Mouse (Mus musculus) spleen, adult 2 months (tissue): ENCODE results near the gene Etv6. TPM values are rescaled to one million over a fixed set of nuclear protein-coding genes. Genes with fewer than 3 reads are reported as not detected.

Source experiments
- DNase-seq, 2 experiments: peaks; one replicate each; pipeline versions ENCODE4 v3.0.0 to v3.0.0-alpha.2; 2012 to 2021; ENCODE audit warnings: low spot score in 2 of 2, low read depth in 1 of 2
- H3K27ac ChIP-seq: fragments of 200-500 bp; 2 replicates; pipeline ENCODE4 v1.5.1; 2012; ENCODE audit warnings: low read length, inconsistent platforms; ENCODE audit not compliant: insufficient read depth
- H3K27me3 ChIP-seq: fragments of 200-500 bp; 2 replicates; pipeline ENCODE4 v1.6.1; 2012; ENCODE audit warnings: mild to moderate bottlenecking, moderate library complexity, low read length, inconsistent platforms; ENCODE audit not compliant: control insufficient read depth, insufficient read depth
- H3K36me3 ChIP-seq: fragments of 200-500 bp; 2 replicates; pipeline ENCODE4 v1.6.1; 2012; ENCODE audit warnings: mild to moderate bottlenecking, low read length, inconsistent platforms; ENCODE audit not compliant: control insufficient read depth, insufficient read depth
- H3K4me1 ChIP-seq: fragments of 200-500 bp; 2 replicates; pipeline ENCODE4 v1.6.1; 2011; ENCODE audit warnings: inconsistent platforms; ENCODE audit not compliant: control insufficient read depth, insufficient read depth, insufficient read length
- H3K4me3 ChIP-seq: fragments of 200-500 bp; 2 replicates; pipeline ENCODE4 v1.5.1; 2011; ENCODE audit warnings: mild to moderate bottlenecking, inconsistent platforms; ENCODE audit not compliant: insufficient read depth, insufficient read length; ENCODE audit errors: extremely low read depth
- CTCF ChIP-seq: fragments of 200-500 bp; IDR thresholded peaks from 2 replicates; pipeline ENCODE4 v1.5.1; 2011; ENCODE audit warnings: mild to moderate bottlenecking, inconsistent platforms; ENCODE audit not compliant: insufficient read depth, insufficient read length, insufficient replicate concordance; ENCODE audit errors: extremely low read depth
- POLR2A ChIP-seq: fragments of 200-500 bp; IDR thresholded peaks from 2 replicates; pipeline ENCODE4 v1.6.1; 2011; ENCODE audit warnings: low read depth, low read length, inconsistent platforms
- WGBS: fragments of 180-500 bp; shearing (Covaris S2); methylation state at CpG from one replicate; pipeline ENCODE4 v1.1.7; 2018; 5-methylcytosine and 5-hydroxymethylcytosine counted together
- polyA plus RNA-seq: library from polyadenylated mRNA; depleted of rRNA; stranded (reverse); fragments of >200 nt; gene quantifications from 2 replicates; pipeline ENCODE4 v1.2.3, GENCODE M21; 2012

The Etv6 gene
- polyA plus RNA-seq, 1 experiment, result 21.6 TPM

- Histone ChIP-seq H3K27me3 (no peaks in the 10 kb centered on the region), H3K4me1 (no peaks in the 10 kb centered on the region), H3K4me3 (no peak overlapping the region), H3K36me3 (peaks cover 4% of the 10 kb centered on the region), H3K27ac (no peak overlapping the region)
- TF ChIP-seq POLR2A (no peak), CTCF (no peak)
- WGBS, result 86% methylated on average over 9 of the region's 9 CpGs
- DNase-seq, result no peak
Measured at GRCm38 (mm10) chr6:134238455-134238854, 203.0 kb downstream of the Etv6 start.

- WGBS, result 93% methylated on average over 4 of the region's 4 CpGs
Measured at GRCm38 (mm10) chr6:134240988-134241387, 205.5 kb downstream of the Etv6 start.

GRCm38 (mm10) chr6:134243119-134243518 lies 207.6 kb downstream of the Etv6 start:
- Histone ChIP-seq H3K4me3 (no peak overlapping the region), H3K27ac (peak overlapping the region; percentile 43), H3K27me3 (no peaks in the 10 kb centered on the region), H3K36me3 (peaks cover 2% of the 10 kb centered on the region), H3K4me1 (peaks cover 2% of the 10 kb centered on the region; the same call in 1 of the 2 replicates)
- DNase-seq, result no peak
- TF ChIP-seq POLR2A (no peak), CTCF (no peak)
- WGBS, result 66% methylated on average over 3 of the region's 3 CpGs

More at GRCm38 (mm10) chr6:134240988-134241387, 205.5 kb downstream of the Etv6 start:
- TF ChIP-seq CTCF, result no peak; the same call in 1 of the 2 replicates
- TF ChIP-seq POLR2A, result no peak
- H3K36me3 ChIP-seq, result peaks cover 1% of the 10 kb centered on the region; the same call in 1 of the 2 replicates
- no peak overlapping the region for H3K4me3 ChIP-seq
- H3K4me1 ChIP-seq, result no peaks in the 10 kb centered on the region
- DNase-seq, result no peak
- no peaks in the 10 kb centered on the region for H3K27me3 ChIP-seq
- no peak overlapping the region for H3K27ac ChIP-seq

DNA sequence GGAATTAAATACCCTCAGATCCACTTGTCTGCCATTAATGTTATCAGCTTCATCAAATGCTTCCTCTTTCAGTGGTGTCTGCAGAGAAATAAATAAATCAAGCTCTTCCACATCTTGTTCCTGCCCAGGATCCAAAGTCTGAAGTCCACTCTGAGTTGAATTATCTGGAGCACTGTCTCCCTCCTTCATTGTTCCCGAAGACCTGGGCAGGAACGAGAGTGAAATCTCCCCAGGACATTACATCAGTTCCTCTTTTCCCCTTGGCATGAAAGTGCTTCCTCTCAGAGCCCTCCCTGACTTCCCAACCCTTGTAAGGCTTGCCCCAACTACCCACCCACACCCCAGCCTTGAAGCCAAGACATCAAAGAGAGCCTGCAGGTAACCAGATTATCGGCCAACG lies 208.0 kb downstream of the Etv6 start:
- no peaks in the 10 kb centered on the region for H3K27me3 ChIP-seq
- DNase-seq, result no peak
- peaks cover 2% of the 10 kb centered on the region; the same call in 1 of the 2 replicates for H3K4me1 ChIP-seq
- peak overlapping the region; percentile 20 for H3K27ac ChIP-seq
- WGBS, result 52% methylated on average over 4 of the region's 4 CpGs
- peaks cover 6% of the 10 kb centered on the region for H3K36me3 ChIP-seq
- TF ChIP-seq POLR2A (no peak), CTCF (no peak)
- H3K4me3 ChIP-seq, result no peak overlapping the region

DNA sequence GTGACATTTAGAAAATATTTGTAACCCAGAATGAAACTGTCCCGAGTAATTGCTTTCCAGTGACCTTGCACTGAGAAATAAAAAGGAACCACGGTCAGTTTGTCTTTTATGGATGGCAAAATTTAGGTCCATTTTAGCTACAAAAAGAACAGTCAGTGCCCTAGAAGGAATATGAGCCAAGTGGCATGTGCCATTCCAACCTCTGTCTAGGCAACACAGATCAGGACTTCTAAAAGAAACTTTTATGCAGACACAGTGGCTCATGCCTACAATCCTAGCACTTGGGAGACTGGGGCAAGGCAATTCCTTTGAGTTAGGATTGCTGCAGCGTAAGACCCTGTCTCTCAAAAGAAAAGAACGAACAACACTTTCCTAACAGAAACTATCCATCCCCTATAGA lies 208.6 kb downstream of the Etv6 start:
- peaks cover 2% of the 10 kb centered on the region; the same call in 1 of the 2 replicates for H3K4me1 ChIP-seq
- WGBS, result 91% methylated on average over 4 of the region's 4 CpGs
- no peaks in the 10 kb centered on the region for H3K27me3 ChIP-seq
- no peak for DNase-seq
- no peak overlapping the region for H3K4me3 ChIP-seq
- H3K36me3 ChIP-seq, result peaks cover 11% of the 10 kb centered on the region
- TF ChIP-seq POLR2A (no peak), CTCF (no peak)
- no peak overlapping the region for H3K27ac ChIP-seq

DNA sequence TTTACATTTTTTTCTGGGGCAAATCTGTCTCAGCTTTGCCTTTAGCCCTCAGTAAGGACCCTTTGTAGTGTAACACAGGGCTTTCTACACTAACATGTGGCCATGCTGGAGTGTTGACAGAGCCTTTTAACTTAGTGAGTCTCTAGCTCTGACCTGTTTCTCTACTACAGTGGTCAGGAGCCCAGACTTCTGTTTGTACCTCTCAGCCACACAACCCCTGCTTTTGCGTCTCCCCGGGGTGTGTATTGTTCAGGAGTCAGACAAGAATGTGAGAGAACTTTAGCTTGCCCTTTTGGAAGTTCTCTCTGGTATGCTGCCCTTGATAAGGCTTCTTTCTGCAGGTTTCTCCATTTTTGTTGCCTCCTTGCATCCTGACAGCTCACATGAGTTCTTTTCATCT lies 210.6 kb downstream of the Etv6 start:
- 94% methylated on average over 2 of the region's 2 CpGs for WGBS
- no peak for DNase-seq
- Histone ChIP-seq H3K4me1 (peaks cover 2% of the 10 kb centered on the region; the same call in 1 of the 2 replicates), H3K27me3 (no peaks in the 10 kb centered on the region), H3K27ac (no peak overlapping the region), H3K36me3 (peaks cover 15% of the 10 kb centered on the region), H3K4me3 (no peak overlapping the region)
- TF ChIP-seq CTCF, result no peak
- no peak for TF ChIP-seq POLR2A

DNA sequence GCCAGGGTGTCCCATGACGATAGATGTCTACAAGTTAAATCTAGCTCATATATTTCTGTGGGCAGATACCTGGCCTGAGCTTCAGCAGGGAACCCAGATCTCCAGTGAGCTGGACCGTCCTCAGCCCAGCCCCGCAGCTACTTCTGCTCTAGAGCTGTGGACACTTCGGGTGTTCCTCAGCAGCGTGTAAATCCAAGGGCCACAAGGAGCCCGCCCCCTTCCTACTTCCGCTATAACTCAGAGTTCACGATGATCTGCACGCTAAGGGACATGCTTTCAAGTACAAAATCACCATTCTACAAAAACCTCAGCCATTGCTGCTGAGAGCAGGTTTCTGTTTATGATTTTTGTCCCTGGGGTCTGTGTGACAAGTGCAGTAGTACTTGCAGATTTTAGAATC lies 211.8 kb downstream of the Etv6 start:
- no peak overlapping the region for H3K4me3 ChIP-seq
- no peak overlapping the region for H3K27ac ChIP-seq
- peaks cover 13% of the 10 kb centered on the region for H3K36me3 ChIP-seq
- peaks cover 2% of the 10 kb centered on the region; the same call in 1 of the 2 replicates for H3K4me1 ChIP-seq
- no peak for DNase-seq
- TF ChIP-seq CTCF (no peak), POLR2A (no peak)
- H3K27me3 ChIP-seq, result no peaks in the 10 kb centered on the region
- 26% methylated on average over 9 of the region's 9 CpGs for WGBS
